Mouse (Mus musculus) heart, adult 9 months (tissue): Measurements from ENCODE around the gene Zfp365.

Experiments used
- DNase-seq, 2 experiments: peaks; one replicate each; pipeline ENCODE4 v3.0.0; 2022; ENCODE audit warnings: low spot score in 2 of 2

The Zfp365 gene

DNA sequence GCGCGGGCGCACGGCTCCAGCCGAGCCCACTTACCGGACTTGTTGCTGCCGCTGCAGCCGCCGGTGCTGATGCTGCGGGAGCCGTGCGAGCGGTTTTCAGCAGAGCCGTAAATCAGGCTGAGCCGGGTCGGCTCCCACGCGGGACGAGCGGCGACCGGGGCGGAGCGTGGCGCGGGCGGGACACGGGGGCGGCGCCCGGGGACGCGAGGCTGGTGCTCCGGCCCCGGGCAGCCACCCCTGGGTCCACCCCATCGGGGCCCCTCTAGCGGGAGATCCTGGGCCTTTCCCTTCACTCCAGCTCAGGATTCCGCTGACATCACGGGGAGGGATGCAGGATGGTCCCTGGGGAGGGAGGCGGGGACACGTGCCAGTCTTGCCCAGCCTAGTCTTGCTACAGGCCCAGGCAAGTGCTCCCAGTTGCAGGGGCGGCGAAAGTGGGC is at the start of gene Zfp365:
Gene Zfp365 (minus strand): TSS at position 326 of the 440 bp plus-strand sequence.
- DNase-seq = peak; percentile 60 to 66

DNA sequence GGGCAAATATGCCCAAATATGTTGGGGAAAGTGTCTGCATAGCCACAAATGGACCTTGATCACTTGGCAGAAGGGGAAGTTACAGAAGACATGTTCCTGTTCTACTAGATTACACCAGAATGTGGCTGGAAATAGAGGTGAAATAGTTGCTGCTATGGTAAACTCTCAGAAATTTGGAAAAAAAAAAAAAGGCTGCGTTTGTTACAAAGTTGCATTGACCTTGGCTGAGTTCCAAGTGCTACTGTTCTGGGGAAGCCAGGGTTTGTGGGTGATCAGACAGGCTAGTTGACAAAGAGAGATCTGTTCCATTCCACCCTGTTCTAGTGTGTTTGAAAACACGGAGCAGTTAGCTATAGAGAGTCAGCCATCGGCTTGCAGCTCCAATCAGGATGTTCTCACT is 47.5 kb upstream of the Zfp365 start:
- DNase-seq = no peak

DNA sequence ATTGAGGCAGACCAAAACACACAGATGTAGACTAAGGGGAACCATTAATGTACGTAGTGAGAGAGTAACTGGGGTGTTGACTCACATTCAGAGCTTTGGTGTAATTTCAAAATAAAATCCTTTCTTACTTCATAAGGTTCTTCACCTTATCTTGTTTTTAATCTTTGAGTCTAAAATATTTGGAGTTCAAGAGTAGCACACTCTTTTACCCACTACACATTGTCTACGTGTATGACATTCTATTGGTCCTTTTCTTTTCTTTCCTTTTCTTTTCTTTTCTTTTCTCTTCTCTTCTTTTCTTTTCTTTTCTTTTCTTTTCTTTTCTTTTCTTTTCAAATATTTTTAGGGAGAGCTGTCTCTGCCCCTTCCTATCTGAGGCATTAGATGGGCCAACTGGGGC is 43.5 kb upstream of the Zfp365 start:
- DNase-seq = no peak

DNA sequence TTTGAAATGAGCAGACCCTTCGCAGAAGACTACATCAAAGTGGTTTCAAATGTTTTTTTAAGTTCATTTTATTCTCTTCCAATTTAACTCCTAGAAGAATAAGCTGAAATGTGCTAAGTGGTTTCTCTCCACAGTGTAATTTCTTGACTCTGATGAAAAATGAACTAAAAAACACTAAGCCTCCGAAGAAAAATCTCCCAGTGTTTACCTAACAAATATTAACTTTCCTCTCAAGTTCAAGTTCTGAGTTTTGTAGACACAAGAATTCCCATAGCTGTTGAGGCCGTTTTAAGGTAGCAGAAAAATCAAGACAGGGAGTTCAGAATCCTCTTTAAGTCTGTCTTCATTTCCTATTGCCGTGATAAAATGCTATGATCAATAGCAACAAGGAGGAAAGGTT is 39.2 kb upstream of the Zfp365 start:
- DNase-seq = no peak

DNA sequence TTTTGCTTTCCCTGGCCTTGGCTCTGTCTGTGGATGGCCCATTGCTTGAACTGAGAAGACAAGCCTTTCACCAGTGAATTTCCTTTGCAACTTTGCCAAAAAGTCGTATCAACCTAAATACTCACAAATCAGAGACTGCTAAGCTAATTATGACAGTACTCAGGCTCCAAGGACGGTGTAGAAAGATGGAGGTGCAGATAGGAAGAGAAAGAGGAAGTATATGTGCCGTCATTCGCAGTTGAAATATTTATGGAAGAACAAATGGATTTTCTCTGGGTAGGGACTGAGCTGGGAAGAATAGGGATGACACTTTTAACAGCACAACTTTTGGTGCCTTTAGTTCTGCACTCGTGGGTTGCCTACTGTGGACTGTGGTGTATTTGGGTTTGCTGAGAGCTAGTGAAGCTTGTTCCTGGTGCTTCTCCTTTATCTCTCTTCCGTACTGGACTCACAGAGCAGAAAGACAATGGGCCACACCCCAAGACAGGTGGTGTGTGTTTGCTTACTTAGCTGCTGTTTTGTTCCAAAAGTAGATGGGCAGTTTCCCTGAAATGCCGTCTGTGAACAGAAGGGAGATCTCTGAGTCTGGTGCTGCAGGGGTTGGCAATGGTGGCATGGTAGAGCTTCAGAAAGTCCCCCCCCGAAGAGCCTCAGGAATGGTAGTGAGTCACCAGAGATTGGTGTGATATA is 37.7 kb upstream of the Zfp365 start:
- DNase-seq = no peak

DNA sequence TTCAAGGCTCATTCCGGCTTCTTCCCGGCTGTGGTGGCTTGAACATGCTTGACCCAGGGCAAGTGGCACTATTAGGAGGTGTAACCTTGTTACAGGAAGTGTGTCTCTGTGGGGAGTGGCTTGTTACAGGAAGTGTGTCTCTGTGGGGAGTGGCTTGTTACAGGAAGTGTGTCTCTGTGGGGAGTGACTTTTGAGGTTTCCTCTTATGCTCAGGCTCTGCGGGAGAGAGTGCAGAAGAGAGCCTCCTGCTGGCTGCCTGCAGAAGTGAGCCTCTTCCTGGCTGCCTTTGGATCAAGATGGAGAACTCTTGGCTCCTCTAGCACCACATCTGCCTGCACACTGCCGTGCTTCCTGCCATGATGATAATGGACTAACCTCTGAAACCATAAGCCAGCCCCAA is 31.1 kb upstream of the Zfp365 start:
- no peak for DNase-seq

DNA sequence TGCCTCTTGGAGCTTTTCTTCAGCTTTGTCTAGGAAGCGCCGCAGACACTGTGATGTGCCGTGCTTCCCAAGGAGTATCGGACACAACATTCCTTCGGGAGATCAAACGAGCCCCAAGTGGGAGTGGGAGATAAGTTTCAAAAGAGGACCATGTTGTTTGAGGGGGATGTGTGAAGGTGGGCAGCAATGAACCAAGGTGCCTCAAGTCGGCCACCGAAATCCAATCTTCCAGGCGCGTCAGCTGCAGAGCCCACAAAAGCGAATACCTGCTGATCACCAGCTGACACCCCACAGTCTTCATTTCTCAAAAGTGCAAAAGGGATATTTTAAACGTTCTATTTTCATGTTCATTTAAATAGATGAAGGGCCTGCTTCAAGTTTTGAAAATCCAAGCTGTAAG is 27.1 kb upstream of the Zfp365 start:
- no peak for DNase-seq

DNA sequence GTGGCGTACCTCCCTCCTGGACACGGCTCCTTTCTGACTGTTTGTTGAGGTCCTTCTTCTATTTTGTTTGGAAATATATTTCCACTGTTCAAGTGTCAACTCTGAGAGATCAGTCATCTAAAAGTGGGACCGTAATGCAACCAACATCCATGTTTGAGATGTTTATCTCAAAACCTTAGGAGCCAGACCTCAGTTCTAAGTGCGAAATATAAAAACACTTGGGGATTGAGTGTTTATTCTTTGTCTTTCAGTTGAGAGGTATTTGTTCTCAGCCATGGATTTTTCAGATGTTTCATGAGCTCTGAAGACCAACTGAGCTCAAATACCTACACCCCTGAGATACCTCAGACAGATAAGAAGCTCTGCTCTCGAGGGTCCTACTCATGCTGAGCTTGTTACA is 25.3 kb upstream of the Zfp365 start:
- no peak for DNase-seq

DNA sequence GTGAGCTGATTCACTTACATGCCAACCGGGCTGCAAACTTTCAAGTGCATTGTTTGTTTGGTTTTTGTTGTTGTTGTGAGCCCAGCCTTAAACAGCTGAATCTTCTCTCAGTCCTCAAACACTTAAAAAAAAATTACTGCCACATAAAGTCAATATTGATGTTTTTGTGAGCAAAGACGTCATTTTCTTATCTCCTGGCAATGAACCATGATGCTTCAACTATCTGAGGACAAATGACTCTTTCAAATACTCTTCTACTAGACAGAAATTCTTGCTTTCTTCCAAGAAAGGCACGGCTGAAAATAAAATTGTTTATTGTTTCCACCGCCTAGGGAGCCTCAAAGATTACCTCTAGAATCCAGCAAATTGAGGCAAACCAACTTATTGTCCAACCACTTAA is 24.5 kb upstream of the Zfp365 start:
- no peak for DNase-seq

DNA sequence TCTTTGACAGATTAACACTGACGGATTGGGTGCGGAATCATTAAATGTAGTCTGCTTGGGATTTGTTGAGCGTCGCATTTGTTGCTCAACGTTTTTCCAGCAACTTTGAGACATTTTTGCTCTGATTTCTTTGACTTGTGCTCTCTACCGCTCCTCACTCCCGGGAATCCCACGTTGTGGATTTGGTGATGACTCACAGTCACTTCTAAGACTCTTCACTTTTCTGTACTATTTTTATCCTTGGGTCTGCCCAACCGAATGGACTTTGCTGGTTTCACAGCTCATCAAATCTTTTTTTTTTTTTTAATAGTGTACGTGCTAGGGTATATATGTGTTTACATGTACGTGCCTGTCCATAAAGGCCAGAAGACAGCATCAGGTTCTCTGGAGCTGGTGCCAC is 20.3 kb upstream of the Zfp365 start:
- no peak for DNase-seq

DNA sequence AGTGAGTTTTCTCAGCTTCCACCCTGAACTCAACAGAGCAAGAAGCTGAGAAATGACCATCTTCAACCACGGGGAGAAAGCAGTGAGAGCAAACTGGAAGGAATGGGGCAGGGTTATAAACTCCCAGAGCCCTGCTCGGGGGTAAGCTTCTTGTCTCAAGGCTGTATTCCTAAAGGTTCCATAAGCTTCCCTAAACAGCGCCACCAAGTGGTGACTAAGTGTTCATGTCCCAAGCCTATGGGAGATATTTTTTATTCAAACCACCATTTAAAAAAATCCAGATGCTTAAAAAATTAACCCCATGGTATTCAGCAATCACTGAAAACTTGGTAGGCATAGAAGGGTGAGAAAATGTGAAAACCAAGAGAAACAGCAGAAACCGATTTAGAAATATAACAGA is 18.9 kb upstream of the Zfp365 start:
- DNase-seq = no peak

DNA sequence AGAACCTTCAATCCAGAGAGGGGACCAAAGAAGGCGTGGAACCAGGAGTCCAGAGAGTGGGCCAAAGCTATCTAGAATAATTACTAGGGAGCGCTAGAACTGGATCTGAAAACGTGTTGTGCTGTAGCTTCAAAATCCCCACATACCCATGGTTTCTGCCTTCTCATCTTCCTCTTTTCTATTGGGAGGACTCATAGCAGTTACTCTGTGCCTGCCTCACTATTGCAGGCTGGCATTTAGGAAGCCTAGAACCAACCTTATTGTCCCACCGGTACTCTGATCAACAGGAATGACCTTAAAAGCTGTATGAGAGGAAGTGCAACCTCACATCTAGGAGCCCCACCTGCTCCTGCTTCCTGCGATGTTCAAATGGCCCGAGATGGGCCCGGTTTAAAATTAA is 16.1 kb upstream of the Zfp365 start:
- DNase-seq = no peak

DNA sequence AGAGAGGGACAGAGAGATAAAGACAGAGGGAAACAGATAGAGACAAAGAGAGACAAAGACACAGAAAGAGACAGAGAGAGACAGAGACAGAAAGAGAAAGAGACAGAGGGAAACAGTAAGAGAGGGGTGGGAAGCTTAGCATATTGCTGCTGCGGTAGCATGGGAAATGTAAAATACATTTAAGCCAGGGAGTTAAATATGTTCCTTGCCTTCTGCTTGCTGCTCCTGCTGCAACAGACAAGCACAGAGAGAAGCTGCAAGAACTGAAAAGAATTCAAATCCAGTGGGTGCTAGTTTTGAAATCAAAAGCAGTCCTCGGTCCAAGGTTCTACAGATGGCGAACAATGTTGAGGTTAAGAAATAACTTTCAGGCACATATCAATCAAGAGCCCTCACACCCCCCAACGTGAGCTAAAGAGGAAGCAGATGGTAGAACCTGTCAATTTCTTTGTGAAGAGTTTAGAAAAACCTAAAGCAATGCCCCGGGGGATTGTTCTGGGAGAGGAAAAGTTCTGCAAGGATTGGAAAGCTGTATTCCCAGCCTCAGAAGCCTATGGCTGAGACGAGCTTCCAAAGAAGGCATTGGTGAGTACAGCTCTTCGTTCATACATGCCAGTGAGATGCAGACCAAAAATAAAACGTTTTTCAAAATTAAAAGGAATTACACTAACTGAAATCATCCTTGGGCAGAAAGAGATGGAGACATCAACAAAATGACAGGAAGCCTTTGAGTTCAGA is 15.4 kb upstream of the Zfp365 start:
- no peak for DNase-seq

DNA sequence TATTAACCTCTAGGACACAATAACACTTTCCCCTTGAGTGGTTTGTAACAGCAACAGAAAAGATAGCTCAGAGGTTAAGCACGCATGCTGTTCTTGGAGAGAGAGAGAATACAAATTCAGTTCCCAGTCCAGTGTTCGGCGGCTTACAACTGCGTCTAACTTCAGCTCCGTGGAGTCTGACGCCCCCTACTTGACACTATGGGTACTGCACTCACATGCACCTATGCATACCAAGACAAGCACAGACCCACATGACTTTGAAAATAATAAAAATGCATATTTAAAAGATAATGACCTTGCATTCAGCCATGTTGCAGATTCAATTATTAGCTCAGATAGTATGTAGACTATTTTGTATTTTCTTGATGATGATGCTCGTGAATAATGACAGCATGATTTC is 11.6 kb upstream of the Zfp365 start:
- no peak for DNase-seq

DNA sequence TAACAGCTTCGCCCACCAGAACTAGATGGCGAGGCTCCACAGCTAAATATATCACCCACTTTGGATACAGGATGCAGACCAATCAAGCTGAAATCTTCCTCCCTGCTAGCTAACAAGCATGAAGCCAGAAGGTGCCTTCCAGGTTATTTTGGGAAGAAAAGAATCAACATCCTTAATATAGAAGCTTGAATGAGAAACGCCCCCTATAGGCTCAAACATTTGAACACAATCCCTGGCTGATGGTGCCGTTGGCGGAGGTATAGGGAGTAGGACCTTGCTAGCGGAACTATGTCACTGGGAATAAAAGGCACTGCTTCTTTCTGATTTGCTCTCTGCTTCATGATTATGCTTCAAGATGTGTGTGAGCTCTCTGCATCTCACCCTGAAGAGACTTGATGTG is 9.3 kb upstream of the Zfp365 start:
- DNase-seq = no peak

DNA sequence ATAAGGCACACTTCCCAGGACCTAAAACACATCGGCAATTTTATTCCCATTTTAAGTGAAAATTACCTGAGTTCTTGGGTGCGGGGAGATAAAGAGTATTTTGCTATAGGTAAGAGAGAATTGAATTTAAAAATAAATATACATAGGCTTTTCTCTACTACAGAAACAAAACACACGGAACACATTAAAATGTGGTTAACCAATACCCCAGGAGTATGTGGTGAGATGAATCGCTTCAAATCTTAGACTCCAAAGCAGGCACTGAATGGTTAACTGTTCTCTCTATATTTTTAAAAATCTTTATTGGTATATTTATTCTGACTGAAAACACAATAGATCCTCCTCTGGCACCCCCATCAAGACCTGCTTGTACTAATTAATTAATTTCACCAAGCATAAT is 7.2 kb upstream of the Zfp365 start:
- no peak for DNase-seq

DNA sequence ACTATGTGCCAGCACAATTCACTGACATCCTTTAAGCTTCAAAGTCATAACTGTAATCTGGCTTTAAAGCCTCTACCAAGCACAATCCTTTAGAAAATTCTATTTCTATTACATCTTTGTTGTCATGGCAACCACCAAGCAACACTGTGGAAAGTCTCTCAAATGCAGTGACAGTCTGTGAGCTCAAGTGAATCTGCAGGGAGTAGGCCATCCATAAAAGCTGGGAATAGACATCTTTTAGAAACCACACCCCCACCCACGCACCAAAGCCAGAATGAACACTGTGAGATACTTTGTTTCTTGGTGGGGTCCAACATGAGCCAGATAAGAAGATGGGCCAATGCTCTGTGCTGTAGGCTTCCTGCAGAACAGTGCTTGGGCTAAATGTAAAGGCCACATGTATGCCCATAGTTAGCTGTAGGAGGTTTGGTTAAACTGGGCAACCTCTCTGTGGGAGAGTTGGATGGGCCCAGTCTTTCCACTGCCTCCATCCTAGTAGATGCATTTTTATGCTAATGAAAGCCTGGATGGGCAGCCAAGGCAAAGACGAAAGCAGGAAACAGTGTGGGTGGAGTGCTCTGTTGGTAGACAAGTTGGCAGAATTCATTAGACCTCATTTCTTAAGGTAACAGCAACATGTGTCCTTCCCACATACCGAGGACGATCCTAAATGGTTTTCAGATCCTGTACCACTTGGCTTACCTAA is 5.9 kb upstream of the Zfp365 start:
- DNase-seq = no peak

DNA sequence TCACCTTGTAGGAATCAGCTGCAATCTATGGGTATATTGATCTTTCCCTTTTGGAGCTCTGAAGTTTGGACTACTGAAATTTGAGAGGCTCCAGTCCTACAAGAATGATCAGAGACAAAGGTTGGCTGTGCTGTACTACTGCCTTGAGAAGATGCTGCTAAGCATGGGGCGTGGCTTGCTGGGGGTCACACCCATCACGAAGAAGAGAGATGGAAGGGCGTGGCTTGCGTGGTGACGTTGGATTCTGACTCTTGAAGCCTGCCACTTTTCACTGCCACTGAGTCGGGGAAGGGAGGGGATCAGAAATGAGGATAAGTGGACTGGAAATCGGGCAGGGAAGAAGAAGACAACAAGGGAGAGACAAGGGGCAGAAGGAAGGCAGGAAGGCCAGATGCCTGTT is 4.9 kb upstream of the Zfp365 start:
- DNase-seq = no peak

DNA sequence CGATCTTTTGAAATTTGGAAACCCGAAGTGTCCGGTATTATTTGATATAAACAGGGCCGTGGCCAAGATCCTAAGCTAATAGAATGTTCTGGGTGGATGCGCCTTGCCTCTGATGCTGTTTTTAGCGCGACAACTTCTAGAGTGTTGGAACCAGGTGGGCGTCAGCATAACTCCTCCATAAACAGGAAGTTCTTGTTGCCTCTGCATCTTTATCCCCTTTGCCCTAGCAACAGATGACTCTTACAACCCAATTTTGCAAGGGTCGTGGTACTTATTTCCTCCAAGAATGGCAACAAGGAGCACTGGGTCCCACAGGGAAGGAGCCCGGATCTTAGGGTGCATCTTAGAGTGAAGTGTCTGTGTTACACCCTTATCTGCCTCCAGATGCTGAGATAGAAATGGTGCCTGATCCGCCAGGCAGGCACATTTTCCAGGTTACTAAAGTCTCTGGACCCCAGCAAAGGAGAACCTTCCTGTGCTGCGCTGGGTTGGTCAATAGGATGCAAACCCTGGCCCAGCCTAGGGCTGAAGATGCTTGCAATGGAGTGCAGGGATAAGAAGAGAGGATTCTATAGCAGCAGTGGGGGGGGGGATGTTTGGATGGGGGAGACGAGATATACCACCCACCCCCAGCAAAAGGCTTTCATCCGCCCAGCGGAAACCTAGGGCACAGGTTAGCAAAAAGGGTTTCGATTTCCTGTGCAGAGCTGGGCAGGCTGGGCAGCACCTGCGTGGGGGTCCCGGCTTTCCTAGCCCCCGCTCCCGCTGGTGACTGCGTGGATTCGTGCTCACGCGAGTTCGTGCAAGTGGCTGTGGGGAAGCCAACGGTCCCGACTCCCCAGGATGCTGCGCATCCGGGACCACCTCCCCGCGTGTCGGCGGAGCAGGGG is 770 bp downstream of the Zfp365 start:
- no peak for DNase-seq

DNA sequence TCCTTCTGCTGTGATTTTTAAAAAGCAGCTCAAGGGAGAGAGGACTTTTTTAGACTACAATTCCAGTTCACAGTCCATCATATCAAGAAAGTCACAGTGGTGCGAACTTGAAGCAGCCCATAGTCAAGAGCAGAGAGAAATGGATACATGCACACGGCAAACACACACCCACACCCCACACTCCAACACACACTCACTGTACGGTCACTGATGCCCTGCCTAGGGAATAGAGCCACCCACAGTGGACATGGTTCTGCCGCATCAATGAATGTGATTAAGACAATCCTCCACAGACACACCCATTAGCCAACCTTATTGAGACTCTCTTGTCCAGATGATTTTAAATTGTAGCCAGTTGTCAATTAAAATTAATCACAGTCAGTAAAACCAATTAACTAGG is 4.5 kb downstream of the Zfp365 start:
- DNase-seq = no peak

DNA sequence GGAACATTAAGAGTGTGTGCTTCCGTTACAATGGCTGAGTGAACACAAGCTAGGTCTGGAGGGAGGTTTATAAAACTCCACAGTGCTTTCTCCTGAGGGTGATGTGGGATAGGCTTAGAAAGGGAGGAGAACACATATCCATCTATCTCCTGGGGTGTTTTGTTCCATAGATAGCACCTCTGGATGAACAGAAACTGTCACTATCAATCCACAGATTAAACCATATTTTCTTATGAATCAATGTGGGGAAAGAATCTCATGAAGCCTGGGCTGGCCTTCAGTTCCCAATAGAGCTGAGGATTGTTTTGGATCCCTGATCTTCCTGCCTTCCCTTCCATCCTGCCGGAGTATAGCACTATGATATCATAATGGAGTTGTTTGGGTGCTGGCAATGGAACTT is 5.5 kb downstream of the Zfp365 start:
- no peak for DNase-seq

DNA sequence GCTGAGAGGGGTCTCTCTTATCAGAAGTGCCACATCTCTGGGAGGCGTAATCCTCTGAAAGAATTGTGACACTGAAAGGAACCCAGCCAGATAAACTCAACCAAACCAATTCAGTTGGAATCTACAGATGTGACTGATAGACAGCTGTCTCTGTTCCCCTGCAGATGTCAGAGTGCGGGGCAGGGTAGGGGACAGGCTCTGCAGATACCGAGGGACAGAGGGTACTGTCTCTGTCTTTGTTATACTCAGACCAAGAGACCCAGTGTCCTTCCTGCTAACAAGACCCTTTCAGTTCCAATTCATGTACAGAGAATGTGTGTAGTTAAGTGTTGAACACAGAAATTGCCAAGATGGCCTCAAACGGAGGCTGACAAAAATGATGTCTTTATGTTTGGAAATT is 6.4 kb downstream of the Zfp365 start:
- no peak for DNase-seq
